Mouse (Mus musculus) A20 (cell line): ENCODE data around the gene Rwdd1.
"Not testable (repeated sequence)": the region's sequence is repeated elsewhere in the genome, so short reads cannot be mapped to it uniquely, and the experiment has no call there.

ENCODE experiments used
- DNase-seq: peaks from one replicate; pipeline ENCODE4 v3.0.0-alpha.2; 2011; ENCODE audit warnings: low read depth, low spot score

Rwdd1 gene

DNA sequence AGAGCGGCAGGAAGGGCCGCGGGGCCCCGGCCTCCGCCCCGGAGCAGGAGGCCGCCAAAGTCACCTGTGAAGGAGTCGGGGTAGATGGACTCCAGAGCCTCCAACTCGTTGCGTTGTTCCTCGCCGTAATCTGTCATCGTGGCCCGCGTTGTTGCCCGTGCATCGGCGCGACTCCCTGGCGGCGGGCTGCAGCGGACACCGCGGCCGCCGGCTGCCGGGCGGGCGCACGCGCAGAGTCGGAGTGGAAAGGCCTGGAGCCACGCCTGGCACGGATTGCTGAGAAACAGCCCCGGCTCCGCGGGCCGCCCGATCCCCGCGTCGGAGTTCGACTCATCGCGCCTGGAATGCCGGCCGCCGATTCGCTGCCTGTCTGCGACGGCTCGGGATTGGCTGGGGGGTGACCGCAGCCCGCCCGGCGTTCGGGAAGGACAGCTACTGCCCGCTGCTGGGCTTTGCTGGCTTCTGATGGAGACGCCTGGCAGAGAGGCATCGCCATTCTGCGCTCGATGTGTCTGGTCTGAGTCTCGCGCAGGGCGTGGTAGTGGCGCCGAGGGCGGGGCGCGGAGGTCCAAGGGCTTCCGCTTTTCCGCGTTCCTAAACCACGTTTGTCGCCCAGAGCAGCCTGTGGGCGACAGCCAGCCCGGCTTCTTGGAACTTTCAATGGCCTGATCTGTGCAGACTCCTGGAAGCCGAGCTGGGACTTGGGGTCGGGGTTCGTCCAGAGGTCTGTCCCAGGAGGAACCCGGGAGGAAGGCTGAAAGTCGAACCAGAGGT lies at the start of gene Rwdd1:
TSS of gene Rwdd1 (minus strand) at position 323 of the 774 bp plus-strand sequence.
- peak; percentile 98 for DNase-seq

- no peak for DNase-seq
Measured at GRCm38 (mm10) chr10:34066591-34066990, 47.2 kb upstream of the Rwdd1 start.

DNA sequence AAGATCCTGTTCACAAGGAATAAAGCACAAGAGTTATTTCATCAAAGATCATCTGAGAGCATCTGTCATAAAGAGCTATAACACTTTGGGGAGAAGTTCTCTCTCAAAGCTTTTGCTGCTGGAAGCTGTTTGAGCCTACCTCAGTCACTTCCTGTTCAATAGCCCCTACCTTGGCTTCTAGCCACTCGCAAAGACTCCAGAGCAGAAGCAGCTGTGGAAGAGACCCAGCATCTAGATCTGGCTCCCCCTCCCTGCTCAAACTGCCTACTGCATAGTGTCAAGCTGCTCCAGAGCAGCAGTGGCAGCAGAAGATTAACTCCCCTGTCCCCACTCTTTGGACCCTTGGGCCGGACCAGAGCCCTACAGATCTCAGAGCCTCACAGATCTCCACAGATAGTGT lies 34.6 kb upstream of the Rwdd1 start:
- no peak for DNase-seq

- no peak for DNase-seq
Measured at GRCm38 (mm10) chr10:34044210-34044609, 24.8 kb upstream of the Rwdd1 start, which contains the start of gene Calhm4. Gene Calhm4 (minus strand): TSS chr10:34044310.

- DNase-seq: no peak
Measured at GRCm38 (mm10) chr10:34037401-34037800, 18.0 kb upstream of the Rwdd1 start, which contains the start of gene Trappc3l. Gene Trappc3l (plus strand): TSS chr10:34037597.

- peak; percentile 57 for DNase-seq
Measured at GRCm38 (mm10) chr10:34036587-34036986, 17.2 kb upstream of the Rwdd1 start.

DNA sequence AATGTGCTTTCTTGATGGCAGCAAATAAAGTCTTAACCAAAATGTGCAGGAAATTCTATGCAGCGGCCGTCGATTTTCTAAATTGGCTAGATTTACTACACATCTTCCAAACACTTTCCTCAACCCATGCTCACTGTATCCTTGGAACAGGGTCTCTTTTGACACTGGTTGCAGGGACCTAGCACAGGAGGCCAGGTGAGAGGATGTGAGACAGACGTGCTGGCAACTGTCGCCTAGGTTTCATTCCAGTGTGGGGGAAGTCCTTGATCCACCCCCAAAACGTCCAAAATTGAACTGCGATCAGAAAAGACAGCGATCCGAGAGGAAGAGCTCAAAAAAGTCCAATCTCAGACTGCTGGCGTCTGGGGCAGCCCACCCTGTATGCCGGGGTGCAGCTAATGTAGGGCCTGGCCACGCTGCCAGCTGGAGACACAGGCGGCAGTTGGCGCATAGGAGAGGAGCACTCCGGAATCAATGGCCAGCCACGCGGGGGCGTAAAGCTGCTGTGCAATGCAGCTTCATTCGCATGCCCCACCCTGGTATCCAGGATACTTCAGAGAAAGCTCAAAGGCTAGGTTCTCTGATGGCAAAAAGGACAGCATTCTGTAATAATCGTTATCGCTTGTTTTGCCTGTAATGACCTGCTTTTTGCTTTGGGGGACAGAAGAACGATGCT lies 14.3 kb upstream of the Rwdd1 start:
- DNase-seq: peak; percentile 22

GRCm38 (mm10) chr10:34030322-34030721 lies 10.9 kb upstream of the Rwdd1 start:
- DNase-seq: peak; percentile 44

DNA sequence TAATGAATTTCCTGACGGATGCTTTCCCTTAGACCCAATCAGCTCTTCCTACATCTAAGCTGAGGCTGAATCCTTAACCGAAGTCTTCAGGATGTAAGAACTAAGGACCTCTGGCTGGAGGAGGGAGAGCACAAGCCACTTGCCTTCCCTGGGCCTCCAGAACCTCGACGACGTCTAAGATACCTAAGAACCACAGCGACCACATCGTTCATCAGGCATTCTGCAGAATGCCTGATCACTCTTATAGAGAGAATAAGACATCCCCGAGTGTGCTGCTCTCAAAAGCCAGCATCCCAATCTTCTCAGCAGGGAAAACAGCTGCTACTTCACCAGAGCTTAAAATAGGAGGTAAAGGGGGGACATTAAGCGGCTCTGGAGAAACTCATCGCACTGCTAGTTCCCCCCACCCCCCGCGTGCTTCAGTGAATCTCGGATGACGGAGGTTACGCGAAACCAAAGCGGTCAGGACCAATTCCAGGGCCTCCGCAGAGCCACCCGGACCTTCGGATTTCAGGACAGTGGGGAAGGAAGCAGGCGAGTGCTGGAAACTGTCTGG lies 600 bp downstream of the Rwdd1 start:
- DNase-seq: peak; percentile 70

GRCm38 (mm10) chr10:34013241-34013640 lies 6.2 kb downstream of the Rwdd1 start:
- no peak for DNase-seq

DNA sequence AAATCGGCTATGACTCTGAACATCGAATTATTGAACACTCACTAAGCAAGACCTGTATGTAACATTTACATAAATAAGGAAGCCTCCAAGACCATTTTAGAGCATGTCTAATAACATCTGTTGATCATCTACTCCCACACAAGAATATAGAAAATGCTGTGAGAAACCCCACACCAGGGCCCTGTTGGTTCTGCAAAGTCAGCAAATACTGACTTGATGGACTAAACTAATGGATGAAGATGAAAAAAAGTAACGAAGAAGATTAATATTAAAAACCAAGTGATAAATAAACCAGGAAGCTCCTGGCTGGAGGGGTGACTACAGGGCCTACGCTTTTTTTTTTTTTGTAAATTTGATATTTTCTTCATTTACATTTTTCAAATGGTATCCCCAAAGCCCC lies 6.8 kb downstream of the Rwdd1 start:
- no peak for DNase-seq

- DNase-seq: no peak
Measured at GRCm38 (mm10) chr10:33998397-33998796, 21.0 kb downstream of the Rwdd1 start.

- DNase-seq: not testable (repeated sequence)
Measured at GRCm38 (mm10) chr10:33996686-33997085, 22.7 kb downstream of the Rwdd1 start.

DNA sequence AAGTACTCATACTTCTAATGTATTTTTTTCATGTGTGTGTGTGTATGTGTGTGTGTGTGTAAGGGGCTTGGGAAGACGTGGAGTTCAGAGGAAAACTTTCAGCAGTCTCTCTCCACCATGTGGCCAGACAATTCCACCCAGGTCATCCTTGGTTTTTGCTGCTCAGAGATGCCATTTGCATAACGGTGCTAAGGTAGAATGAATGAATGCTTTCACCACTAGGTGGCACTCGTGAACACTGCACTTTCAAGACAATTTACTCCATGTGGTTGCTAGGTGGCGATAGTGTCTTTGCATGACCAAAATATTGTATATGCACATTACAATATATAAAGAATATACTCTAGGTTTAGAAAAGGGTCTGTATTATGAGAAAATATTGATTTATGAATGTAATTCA lies 32.7 kb downstream of the Rwdd1 start:
- peak; percentile 84 for DNase-seq

DNA sequence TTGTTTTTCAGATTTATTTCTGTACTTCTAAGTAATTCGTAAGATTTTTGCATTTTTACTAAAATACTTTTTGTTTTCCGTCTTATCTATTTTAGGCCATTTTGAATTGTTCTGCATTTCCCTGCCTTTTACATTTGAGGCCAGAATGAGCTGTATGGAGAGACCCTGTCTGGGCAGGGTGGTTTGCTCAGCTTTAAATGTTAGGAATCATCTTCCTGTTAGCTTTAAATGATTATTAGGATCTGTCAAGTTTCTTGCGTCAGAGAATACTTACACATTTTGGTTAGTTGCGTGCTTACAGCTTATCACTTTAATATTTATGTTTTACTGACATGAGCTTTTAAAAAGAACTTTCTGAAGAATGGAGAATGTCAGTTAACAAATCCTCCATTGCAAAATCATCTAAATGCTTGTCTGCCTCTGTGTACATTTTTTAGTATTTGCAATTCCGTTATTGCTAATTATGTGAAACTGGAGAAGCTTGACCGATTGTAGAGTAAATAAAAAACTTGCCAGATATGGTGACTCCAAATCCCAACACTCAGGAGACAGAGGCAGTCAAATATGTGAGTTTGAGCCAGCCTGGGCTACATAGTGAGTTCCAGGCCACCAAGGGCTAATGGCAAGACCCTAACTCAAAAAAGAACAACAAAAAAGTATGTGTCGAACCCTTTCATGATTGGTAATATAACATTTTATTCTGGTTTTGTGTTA lies 44.5 kb downstream of the Rwdd1 start:
- no peak for DNase-seq

DNA sequence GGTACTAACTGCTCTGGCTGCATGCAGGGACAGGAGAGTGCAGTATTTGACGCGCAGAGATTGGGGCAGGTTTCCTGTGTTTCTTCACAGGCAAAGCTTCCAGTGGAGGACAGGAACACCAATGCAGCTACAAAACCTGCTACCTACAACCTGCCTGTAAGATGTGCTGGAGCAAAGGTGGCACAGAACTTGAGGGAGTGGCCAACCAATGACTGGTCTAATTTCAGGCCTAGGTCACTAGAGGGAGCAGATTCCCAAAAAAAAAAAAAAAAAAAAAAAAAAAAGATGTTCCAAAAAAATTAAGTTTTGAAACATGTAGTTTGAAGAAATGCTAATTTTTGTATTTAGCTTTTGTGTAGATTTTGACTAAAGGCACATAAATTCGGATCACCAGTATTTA lies 66.9 kb downstream of the Rwdd1 start:
- no peak for DNase-seq

DNA sequence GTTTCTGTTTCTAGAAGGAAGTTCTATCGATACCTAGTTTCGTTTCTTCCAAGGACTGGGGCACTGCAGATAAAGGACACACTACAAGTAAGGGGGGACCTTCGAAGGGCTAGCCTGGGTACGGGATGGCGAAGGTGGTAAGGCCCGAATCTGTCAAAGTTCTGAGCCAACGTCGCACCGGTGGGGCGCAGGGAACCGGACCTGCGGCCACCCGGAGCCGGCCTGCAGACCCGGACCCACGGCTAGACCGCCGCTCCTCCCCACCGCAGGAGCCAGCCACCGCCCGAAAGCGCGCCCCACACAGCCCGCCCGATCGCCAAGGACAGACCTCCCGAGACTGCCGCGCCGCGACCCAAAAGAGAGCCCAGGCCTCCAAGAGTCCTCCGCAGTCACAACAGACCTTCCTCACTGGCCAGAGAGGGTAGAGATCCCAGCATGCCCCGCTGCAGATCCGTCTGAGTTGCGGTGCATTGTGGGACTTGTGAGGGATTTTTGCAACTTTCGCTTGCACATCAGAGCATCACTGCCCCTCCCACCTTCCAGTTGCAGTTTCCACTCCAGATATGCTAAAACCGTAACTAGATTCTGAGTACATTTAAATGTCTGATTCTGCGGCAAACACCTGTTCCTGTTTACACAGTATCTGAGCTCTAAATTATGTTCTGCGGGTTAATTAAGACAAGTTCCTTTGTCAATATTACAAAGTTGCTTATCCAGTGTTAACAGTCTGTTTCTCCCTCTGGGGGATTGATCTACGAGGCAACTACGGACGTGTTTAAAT lies 68.4 kb downstream of the Rwdd1 start, which contains the start of gene Zup1:
TSS of gene Zup1 (minus strand) at position 467 of the 781 bp plus-strand sequence.
- DNase-seq: peak; percentile 94
